Mouse (Mus musculus) lung, embryonic 14.5 days (tissue): ENCODE measurements around the gene Mmd. TPM values are rescaled to one million over a fixed set of nuclear protein-coding genes. Genes with fewer than 3 reads are reported as not detected.
"Not testable (repeated sequence)": the region's sequence is repeated elsewhere in the genome, so short reads cannot be mapped to it uniquely, and the experiment has no call there.

Experiments used
- ATAC-seq: fragments of 200-750 bp; cut with Nextera tagmentation; 2 replicates; pipeline ENCODE4 v1.8.0; 2017; ENCODE audit warnings: mild to moderate bottlenecking, moderate TSS enrichment, moderate library complexity; ENCODE audit not compliant: insufficient read depth
- DNase-seq: peaks from one replicate; pipeline ENCODE4 v3.0.0-alpha.2; 2015
- H3K27ac ChIP-seq: fragments of 300-500 bp; sonication (generic); 2 replicates; pipeline ENCODE4 v1.5.1; 2014; ENCODE audit warnings: low read depth, mild to moderate bottlenecking, moderate library complexity
- H3K27me3 ChIP-seq: fragments of 300-500 bp; sonication (generic); 2 replicates; pipeline ENCODE4 v1.6.1; 2014; ENCODE audit warnings: low read length, control low read depth; ENCODE audit not compliant: insufficient read depth
- H3K36me3 ChIP-seq: fragments of 300-500 bp; sonication (generic); 2 replicates; pipeline ENCODE4 v1.6.1; 2014; ENCODE audit warnings: control low read depth; ENCODE audit not compliant: insufficient read depth
- H3K4me1 ChIP-seq: fragments of 300-500 bp; sonication (generic); 2 replicates; pipeline ENCODE4 v1.6.1; 2014; ENCODE audit warnings: antibody characterized with exemption, control low read depth; ENCODE audit not compliant: insufficient read depth
- H3K4me2 ChIP-seq: fragments of 300-500 bp; sonication (generic); 2 replicates; pipeline ENCODE4 v1.6.1; 2014; ENCODE audit warnings: mild to moderate bottlenecking
- H3K4me3 ChIP-seq: fragments of 300-500 bp; sonication (generic); 2 replicates; pipeline ENCODE4 v1.5.1; 2014; ENCODE audit warnings: low read depth, low read length
- H3K9ac ChIP-seq: fragments of 300-500 bp; sonication (generic); 2 replicates; pipeline ENCODE4 v1.6.1; 2014
- H3K9me3 ChIP-seq: fragments of 300-500 bp; sonication (generic); 2 replicates; pipeline ENCODE4 v1.6.1; 2016; ENCODE audit warnings: low read depth, low read length, control low read depth
- CTCF ChIP-seq: IDR thresholded peaks from 2 replicates; pipeline ENCODE4 v1.5.1; 2016; ENCODE audit warnings: antibody characterized with exemption, low read depth
- WGBS: fragments of 180-500 bp; shearing (Covaris S2); extraction: QIAGEN DNeasy Blood & Tissue Kit; methylation state at CpG from one replicate; pipeline ENCODE4 v1.1.7; 2014; 5-methylcytosine and 5-hydroxymethylcytosine counted together
- polyA plus RNA-seq: library from polyadenylated mRNA; unstranded; fragments of >200 nt; fragmentation: Nextera tagmentation; extraction: Ambion mirVana; gene quantifications from 2 replicates; pipeline ENCODE4 v1.2.1, GENCODE M21; 2014

Gene Mmd
- polyA plus RNA-seq, 1 experiment from 2014 or later, result 31.5 TPM

- Histone ChIP-seq H3K36me3 (peaks cover 65% of the 10 kb centered on the region), H3K4me1 (no peaks in the 10 kb centered on the region), H3K27ac (no peak overlapping the region), H3K4me3 (no peak overlapping the region), H3K9me3 (no peaks in the 10 kb centered on the region), H3K4me2 (no peak overlapping the region), H3K27me3 (no peaks in the 10 kb centered on the region), H3K9ac (no peak overlapping the region)
- no peak for DNase-seq
- no peak for ATAC-seq
- no peak for TF ChIP-seq CTCF
- 60% methylated on average over 18 of the region's 18 CpGs for WGBS
Observed at GRCm38 (mm10) chr11:90269398-90270123, 20.3 kb downstream of the Mmd start.

GRCm38 (mm10) chr11:90270132-90270877 is 21.0 kb downstream of the Mmd start:
- Histone ChIP-seq H3K4me1 (no peaks in the 10 kb centered on the region), H3K27me3 (no peaks in the 10 kb centered on the region), H3K27ac (no peak overlapping the region), H3K9me3 (no peaks in the 10 kb centered on the region), H3K4me3 (no peak overlapping the region), H3K36me3 (peaks cover 60% of the 10 kb centered on the region), H3K4me2 (no peak overlapping the region), H3K9ac (no peak overlapping the region)
- WGBS, result 63% methylated on average over 11 of the region's 11 CpGs
- no peak for TF ChIP-seq CTCF
- ATAC-seq, result no peak
- no peak for DNase-seq

- no peak overlapping the region for H3K27ac ChIP-seq
- H3K4me1 ChIP-seq, result no peaks in the 10 kb centered on the region
- H3K27me3 ChIP-seq, result no peaks in the 10 kb centered on the region
- H3K9me3 ChIP-seq, result no peaks in the 10 kb centered on the region
- peaks cover 43% of the 10 kb centered on the region for H3K36me3 ChIP-seq
- no peak overlapping the region for H3K9ac ChIP-seq
- H3K4me3 ChIP-seq, result no peak overlapping the region
- no peak overlapping the region for H3K4me2 ChIP-seq
- DNase-seq, result no peak
- ATAC-seq, result no peak
- WGBS, result 35% methylated on average over 1 of the region's 1 CpGs
- TF ChIP-seq CTCF, result no peak
Observed at GRCm38 (mm10) chr11:90274187-90274586, 24.9 kb downstream of the Mmd start.

GRCm38 (mm10) chr11:90275663-90276062 is 26.4 kb downstream of the Mmd start:
- WGBS, result 80% methylated on average over 7 of the region's 7 CpGs
- H3K4me2 ChIP-seq, result no peak overlapping the region
- H3K27me3 ChIP-seq, result no peaks in the 10 kb centered on the region
- H3K4me1 ChIP-seq, result no peaks in the 10 kb centered on the region
- no peak overlapping the region for H3K4me3 ChIP-seq
- ATAC-seq (no peak), DNase-seq (no peak)
- no peak for TF ChIP-seq CTCF
- no peak overlapping the region for H3K9ac ChIP-seq
- H3K36me3 ChIP-seq, result peaks cover 30% of the 10 kb centered on the region
- no peaks in the 10 kb centered on the region for H3K9me3 ChIP-seq
- H3K27ac ChIP-seq, result no peak overlapping the region

GRCm38 (mm10) chr11:90276150-90276549 is 26.9 kb downstream of the Mmd start:
- no peak overlapping the region for H3K4me3 ChIP-seq
- no peaks in the 10 kb centered on the region for H3K27me3 ChIP-seq
- H3K4me1 ChIP-seq, result no peaks in the 10 kb centered on the region
- no peak overlapping the region for H3K9ac ChIP-seq
- ATAC-seq, result no peak
- 87% methylated on average over 8 of the region's 8 CpGs for WGBS
- no peaks in the 10 kb centered on the region for H3K9me3 ChIP-seq
- no peak overlapping the region for H3K4me2 ChIP-seq
- H3K27ac ChIP-seq, result no peak overlapping the region
- no peak for DNase-seq
- peaks cover 28% of the 10 kb centered on the region for H3K36me3 ChIP-seq
- no peak for TF ChIP-seq CTCF

- H3K4me3 ChIP-seq, result no peak overlapping the region
- H3K4me2 ChIP-seq, result no peak overlapping the region
- H3K9me3 ChIP-seq, result no peaks in the 10 kb centered on the region
- H3K9ac ChIP-seq, result no peak overlapping the region
- 88% methylated on average over 12 of the region's 12 CpGs for WGBS
- H3K27ac ChIP-seq, result no peak overlapping the region
- no peak for TF ChIP-seq CTCF
- peaks cover 24% of the 10 kb centered on the region for H3K36me3 ChIP-seq
- DNase-seq, result no peak
- H3K4me1 ChIP-seq, result no peaks in the 10 kb centered on the region
- no peak for ATAC-seq
- no peaks in the 10 kb centered on the region for H3K27me3 ChIP-seq
Observed at GRCm38 (mm10) chr11:90276561-90276960, 27.3 kb downstream of the Mmd start.

- 82% methylated on average over 5 of the region's 5 CpGs for WGBS
- 0 out of 2 replicates have a peak, but pooled peaks cover 7% of the 10 kb centered on the region for H3K36me3 ChIP-seq
- H3K27ac ChIP-seq, result no peak overlapping the region
- H3K4me3 ChIP-seq, result no peak overlapping the region
- H3K4me1 ChIP-seq, result no peaks in the 10 kb centered on the region
- no peak for TF ChIP-seq CTCF
- no peak for DNase-seq
- H3K9me3 ChIP-seq, result no peaks in the 10 kb centered on the region
- no peaks in the 10 kb centered on the region for H3K27me3 ChIP-seq
- H3K4me2 ChIP-seq, result no peak overlapping the region
- H3K9ac ChIP-seq, result no peak overlapping the region
- no peak for ATAC-seq
Observed at GRCm38 (mm10) chr11:90280069-90280468, 30.8 kb downstream of the Mmd start.

GRCm38 (mm10) chr11:90281943-90282342 is 32.7 kb downstream of the Mmd start:
- not testable (repeated sequence) for H3K27ac ChIP-seq, H3K36me3 ChIP-seq, H3K4me1 ChIP-seq, ATAC-seq, H3K4me3 ChIP-seq, H3K27me3 ChIP-seq, H3K9ac ChIP-seq, H3K9me3 ChIP-seq, DNase-seq, H3K4me2 ChIP-seq
- WGBS, result 87% methylated on average over 2 of the region's 2 CpGs
